Mouse (Mus musculus) forebrain, embryonic 16.5 days (tissue): ENCODE data around the gene Dnah7a. TPM values are rescaled to one million over a fixed set of nuclear protein-coding genes. Genes with fewer than 3 reads are reported as not detected.
"Not testable (repeated sequence)": the region's sequence is repeated elsewhere in the genome, so short reads cannot be mapped to it uniquely, and the experiment has no call there.

Experiments
- ATAC-seq: fragments of 200-750 bp; cut with Nextera tagmentation; 2 replicates; pipeline ENCODE4 v1.8.0; 2017; ENCODE audit warnings: mild to moderate bottlenecking, moderate library complexity
- H3K27ac ChIP-seq: fragments of 300-500 bp; sonication (generic); 2 replicates; pipeline ENCODE4 v1.5.1; 2014; ENCODE audit warnings: low read length, control low read depth
- H3K27me3 ChIP-seq: fragments of 300-500 bp; sonication (generic); replicated peaks from 2 replicates; pipeline ENCODE4 v1.6.1; 2014; ENCODE audit warnings: low read length; ENCODE audit not compliant: control insufficient read depth, insufficient read depth
- H3K36me3 ChIP-seq: fragments of 300-500 bp; sonication (generic); 2 replicates; pipeline ENCODE4 v1.6.1; 2014; ENCODE audit not compliant: control insufficient read depth, insufficient read depth
- H3K4me1 ChIP-seq: fragments of 300-500 bp; sonication (generic); replicated peaks from 2 replicates; pipeline ENCODE4 v1.6.1; 2014; ENCODE audit warnings: low read length; ENCODE audit not compliant: control insufficient read depth, insufficient read depth
- H3K4me2 ChIP-seq: fragments of 300-500 bp; sonication (generic); 2 replicates; pipeline ENCODE4 v1.6.1; 2014; ENCODE audit warnings: mild to moderate bottlenecking, low read length, control low read depth
- H3K4me3 ChIP-seq: fragments of 300-500 bp; sonication (generic); replicated peaks from 2 replicates; pipeline ENCODE4 v1.5.1; 2014; ENCODE audit warnings: mild to moderate bottlenecking, low read length, control low read depth
- H3K9ac ChIP-seq: fragments of 300-500 bp; sonication (generic); replicated peaks from 2 replicates; pipeline ENCODE4 v1.6.1; 2014; ENCODE audit warnings: low read depth, low read length, control low read depth
- H3K9me3 ChIP-seq: fragments of 300-500 bp; sonication (generic); 2 replicates; pipeline ENCODE4 v1.6.1; 2016; ENCODE audit warnings: low read length; ENCODE audit not compliant: control insufficient read depth
- WGBS: fragments of 180-500 bp; shearing (Covaris S2); extraction: QIAGEN DNeasy Blood & Tissue Kit; methylation state at CpG from one replicate; pipeline ENCODE4 v1.1.7; 2014; 5-methylcytosine and 5-hydroxymethylcytosine counted together
- polyA plus RNA-seq: library from polyadenylated mRNA; unstranded; fragments of >200 nt; fragmentation: Nextera tagmentation; extraction: Ambion mirVana; gene quantifications from 2 replicates; pipeline ENCODE4 v1.2.1, GENCODE M21; 2015

Dnah7a gene
- polyA plus RNA-seq, 1 experiment from 2014 or later, result 7.7 TPM

- peak; percentile 93 for ATAC-seq
- not testable (repeated sequence) for H3K9me3 ChIP-seq, H3K27me3 ChIP-seq, H3K4me1 ChIP-seq, H3K27ac ChIP-seq, H3K9ac ChIP-seq, H3K36me3 ChIP-seq, H3K4me3 ChIP-seq, H3K4me2 ChIP-seq
- 13% methylated on average over 3 of the region's 4 CpGs for WGBS
Observed at GRCm38 (mm10) chr1:53740077-53740776, 33.6 kb upstream of the Dnah7a start.

GRCm38 (mm10) chr1:53736583-53736982, 30.0 kb upstream of the Dnah7a start:
- Histone ChIP-seq H3K9me3 (no peaks in the 10 kb centered on the region), H3K4me1 (no peaks in the 10 kb centered on the region), H3K4me2 (no peak overlapping the region), H3K36me3 (no peaks in the 10 kb centered on the region), H3K4me3 (no peak overlapping the region), H3K9ac (no peak overlapping the region), H3K27me3 (peaks cover 2% of the 10 kb centered on the region), H3K27ac (no peak overlapping the region)
- 93% methylated on average over 3 of the region's 3 CpGs for WGBS
- no peak for ATAC-seq

GRCm38 (mm10) chr1:53728489-53729225, 22.1 kb upstream of the Dnah7a start:
- Histone ChIP-seq H3K4me2 (no peak overlapping the region), H3K27me3 (no peaks in the 10 kb centered on the region), H3K9ac (no peak overlapping the region), H3K36me3 (no peaks in the 10 kb centered on the region), H3K4me3 (no peak overlapping the region), H3K27ac (no peak overlapping the region), H3K4me1 (no peaks in the 10 kb centered on the region), H3K9me3 (no peaks in the 10 kb centered on the region)
- WGBS, result 79% methylated on average over 5 of the region's 5 CpGs
- ATAC-seq, result no peak

- H3K4me3 ChIP-seq, result no peak overlapping the region
- no peak overlapping the region for H3K9ac ChIP-seq
- H3K4me2 ChIP-seq, result no peak overlapping the region
- no peak for ATAC-seq
- 97% methylated on average over 2 of the region's 2 CpGs for whole genome bisulfite sequencing
- no peaks in the 10 kb centered on the region for H3K9me3 ChIP-seq
- no peak overlapping the region for H3K27ac ChIP-seq
- H3K36me3 ChIP-seq, result no peaks in the 10 kb centered on the region
- no peaks in the 10 kb centered on the region for H3K27me3 ChIP-seq
- H3K4me1 ChIP-seq, result no peaks in the 10 kb centered on the region
Observed at GRCm38 (mm10) chr1:53726883-53727282, 20.3 kb upstream of the Dnah7a start.

GRCm38 (mm10) chr1:53721353-53721752, 14.8 kb upstream of the Dnah7a start:
- no peak overlapping the region for H3K4me3 ChIP-seq
- H3K9me3 ChIP-seq, result no peaks in the 10 kb centered on the region
- ATAC-seq, result no peak
- H3K4me2 ChIP-seq, result no peak overlapping the region
- no peak overlapping the region for H3K27ac ChIP-seq
- H3K27me3 ChIP-seq, result no peaks in the 10 kb centered on the region
- no peaks in the 10 kb centered on the region for H3K36me3 ChIP-seq
- no peak overlapping the region for H3K9ac ChIP-seq
- H3K4me1 ChIP-seq, result no peaks in the 10 kb centered on the region

- no peaks in the 10 kb centered on the region for H3K9me3 ChIP-seq
- H3K9ac ChIP-seq, result no peak overlapping the region
- no peak overlapping the region for H3K27ac ChIP-seq
- H3K27me3 ChIP-seq, result no peaks in the 10 kb centered on the region
- H3K4me3 ChIP-seq, result no peak overlapping the region
- H3K4me2 ChIP-seq, result no peak overlapping the region
- ATAC-seq, result no peak
- H3K36me3 ChIP-seq, result no peaks in the 10 kb centered on the region
- 91% methylated on average over 5 of the region's 5 CpGs for WGBS
- H3K4me1 ChIP-seq, result no peaks in the 10 kb centered on the region
Observed at GRCm38 (mm10) chr1:53720601-53721351, 14.2 kb upstream of the Dnah7a start.

- ATAC-seq, result no peak
- Histone ChIP-seq H3K9ac (no peak overlapping the region), H3K27ac (no peak overlapping the region), H3K9me3 (no peaks in the 10 kb centered on the region), H3K4me1 (no peaks in the 10 kb centered on the region; the same call in 1 of the 2 replicates), H3K27me3 (no peaks in the 10 kb centered on the region), H3K4me2 (no peak overlapping the region), H3K4me3 (no peak overlapping the region), H3K36me3 (no peaks in the 10 kb centered on the region)
- 89% methylated on average over 1 of the region's 1 CpGs for WGBS
Observed at GRCm38 (mm10) chr1:53715966-53716515, 9.5 kb upstream of the Dnah7a start.

- no peak overlapping the region for H3K4me2 ChIP-seq
- no peaks in the 10 kb centered on the region for H3K36me3 ChIP-seq
- no peak for ATAC-seq
- 3% methylated on average over 4 of the region's 4 CpGs for whole genome bisulfite sequencing
- no peaks in the 10 kb centered on the region for H3K9me3 ChIP-seq
- no peaks in the 10 kb centered on the region for H3K27me3 ChIP-seq
- H3K4me3 ChIP-seq, result no peak overlapping the region
- no peak overlapping the region for H3K9ac ChIP-seq
- no peaks in the 10 kb centered on the region; the same call in 1 of the 2 replicates for H3K4me1 ChIP-seq
- no peak overlapping the region for H3K27ac ChIP-seq
Observed at GRCm38 (mm10) chr1:53715446-53715845, 8.9 kb upstream of the Dnah7a start.

GRCm38 (mm10) chr1:53713383-53713782, 6.8 kb upstream of the Dnah7a start:
- H3K4me1 ChIP-seq, H3K27ac ChIP-seq, H3K36me3 ChIP-seq, H3K4me2 ChIP-seq, H3K4me3 ChIP-seq, H3K27me3 ChIP-seq, H3K9me3 ChIP-seq, H3K9ac ChIP-seq: not testable (repeated sequence)
- ATAC-seq, result peak; percentile 76
- WGBS, result 18% methylated on average over 2 of the region's 3 CpGs
